Mouse (Mus musculus): ENCODE data around the gene P2rx4. TPM values are rescaled to one million over a fixed set of nuclear protein-coding genes. Genes with fewer than 3 reads are reported as not detected.

The P2rx4 gene
- total RNA-seq, 1 experiment from 2014 or later = 26.3 TPM

- 0 out of 2 replicates have a peak, but pooled peaks have one; percentile 6 for ATAC-seq (replicated peaks; ENCODE audit: insufficient number of reproducible peaks, low FRiP score, low TSS enrichment, poor library complexity, severe bottlenecking)
Measured at GRCm38 (mm10) chr5:122778231-122779226, 71.2 kb downstream of the P2rx4 start.

Other genes starting within 250 kb of the P2rx4 start
- gene Atp2a2, start 205.3 kb upstream of the P2rx4 start, total RNA-seq (2017) = 84.0 to 111 TPM (median 86.3 TPM) in 3 replicates
- 0.32 to 3.9 TPM (median 2.5 TPM) in 3 replicates for gene Ift81, start 93.0 kb upstream of the P2rx4 start, total RNA-seq (2017)
- gene P2rx7, start 63.6 kb upstream of the P2rx4 start, total RNA-seq (2017) = 23.3 to 42.5 TPM (median 24.3 TPM) in 3 replicates
- 63.5 to 74.7 TPM (median 70.1 TPM) in 3 replicates for gene Camkk2, start 71.9 kb downstream of the P2rx4 start, total RNA-seq (2017)
- gene Anapc5, start 113.8 kb downstream of the P2rx4 start, total RNA-seq (2017) = 141 to 157 TPM (median 145 TPM) in 3 replicates
- 23.9 to 25.5 TPM (median 24.1 TPM) in 3 replicates for gene Rnf34, start 142.5 kb downstream of the P2rx4 start, total RNA-seq (2017)